Mouse (Mus musculus): ENCODE results near the gene Dnmt3b.

DNA sequence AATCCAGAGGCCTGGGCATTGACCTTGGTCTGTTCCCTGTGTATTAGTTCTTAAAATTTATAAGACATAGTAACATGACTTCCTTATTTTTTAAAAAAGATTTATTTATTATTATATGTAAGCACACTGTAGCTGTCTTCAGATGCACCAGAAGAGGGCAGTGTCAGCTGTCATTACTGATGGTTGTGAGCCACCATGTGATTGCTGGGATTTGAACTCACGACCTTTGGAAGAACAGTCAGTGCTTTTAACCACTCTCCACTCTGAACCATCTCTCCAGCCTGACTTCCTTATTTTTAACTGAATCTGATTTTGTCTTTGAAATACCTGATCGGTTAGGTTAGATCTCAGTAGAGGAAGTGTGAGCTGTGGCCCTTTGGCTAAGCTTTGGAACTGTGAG is 23.4 kb downstream of the Dnmt3b start:
- TF ChIP-seq ETS1 (conservative IDR thresholded peaks at IDR 0.05; ENCODE audit: low read depth, low read length), result no peak
- no peak for TF ChIP-seq MAX (IDR thresholded peaks at IDR 0.05; ENCODE audit: low read length)
- TF ChIP-seq CTCF (conservative IDR thresholded peaks at IDR 0.05 in 1 of 2, IDR thresholded peaks at IDR 0.05 in 1 of 2; ENCODE audit: low read depth in 2 of 2, low read length in 2 of 2), result peak in 1 of 2 experiments; percentile 30; a peak in 1 of 4 replicates
- no peak for TF ChIP-seq ELF1 (IDR thresholded peaks at IDR 0.05; ENCODE audit: low read depth, low read length)
- no peak for TF ChIP-seq CHD2 (IDR thresholded peaks at IDR 0.05; ENCODE audit: low read length)
- no peak for TF ChIP-seq E2F4 (IDR thresholded peaks at IDR 0.05; ENCODE audit: insufficient replicate concordance, low read depth, low read length)
- TF ChIP-seq HCFC1 (IDR thresholded peaks at IDR 0.05; ENCODE audit: low read depth, low read length), result no peak
- no peak for TF ChIP-seq TCF12 (IDR thresholded peaks at IDR 0.05; ENCODE audit: low read depth, low read length)
- no peak for TF ChIP-seq SIN3A (IDR thresholded peaks at IDR 0.05; ENCODE audit: low read length)
